Mouse (Mus musculus) right cerebral cortex, postnatal 4 days (tissue): ENCODE measurements around the gene Dpf2.
"Not testable (repeated sequence)": the region's sequence is repeated elsewhere in the genome, so short reads cannot be mapped to it uniquely, and the experiment has no call there.

Source experiments
- DNase-seq: peaks from one replicate; pipeline ENCODE4 v3.0.0-alpha.2; 2022

Gene Dpf2

DNA sequence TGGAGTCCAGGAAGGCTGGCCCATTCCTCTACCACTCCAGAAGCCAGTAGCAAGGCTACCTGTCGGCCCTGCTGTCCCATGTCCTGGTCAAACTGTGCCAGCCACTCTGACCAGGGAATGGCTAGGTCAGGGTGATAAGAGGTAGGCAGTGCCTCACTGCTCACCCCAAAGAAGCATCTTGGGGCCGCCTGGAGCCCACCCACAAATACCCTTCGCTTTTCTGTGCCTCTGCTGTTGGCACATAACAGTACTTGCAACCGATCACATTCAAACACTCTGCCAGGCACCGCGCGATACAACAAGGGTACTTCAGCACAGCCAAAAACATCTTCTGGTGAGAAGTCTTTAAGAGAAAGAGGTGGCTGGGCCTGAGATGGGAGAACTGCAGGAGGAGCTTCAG, 20.5 kb downstream of the Dpf2 start:
- DNase-seq, result no peak

GRCm38 (mm10) chr19:5891521-5892258, 21.1 kb downstream of the Dpf2 start:
- no peak for DNase-seq

GRCm38 (mm10) chr19:5889211-5889610, 23.6 kb downstream of the Dpf2 start:
- no peak for DNase-seq

DNA sequence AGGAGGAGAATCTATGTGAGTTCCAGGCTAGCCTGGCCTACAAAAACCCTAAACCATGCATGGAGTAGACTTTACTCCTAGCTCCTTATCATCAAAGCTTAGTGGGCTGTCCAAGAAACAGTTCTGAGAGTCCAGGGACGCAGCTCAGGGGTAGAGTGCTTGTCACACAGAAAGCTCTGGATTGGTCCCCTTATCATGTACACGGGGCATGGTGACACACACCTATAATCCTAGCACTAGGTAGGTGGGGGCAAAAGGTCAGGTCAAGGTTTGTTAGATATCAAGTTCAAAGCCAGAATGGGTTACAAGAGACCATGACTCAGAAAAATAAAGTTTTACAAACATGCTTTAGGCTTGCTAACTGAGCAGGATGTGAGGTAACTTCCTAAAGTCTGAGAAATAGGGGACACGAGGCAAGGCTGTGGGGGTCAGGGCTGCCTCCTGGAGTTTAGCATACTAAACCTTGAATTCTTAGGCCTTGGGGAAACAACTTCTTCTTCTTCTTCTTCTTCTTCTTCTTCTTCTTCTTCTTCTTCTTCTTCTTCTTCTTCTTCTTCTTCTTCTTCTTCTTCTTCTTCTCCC, 25.5 kb downstream of the Dpf2 start:
- DNase-seq, result no peak

- DNase-seq, result no peak
Observed at GRCm38 (mm10) chr19:5885838-5886237, 27.0 kb downstream of the Dpf2 start.

- no peak for DNase-seq
Observed at GRCm38 (mm10) chr19:5883935-5884334, 28.9 kb downstream of the Dpf2 start.

DNA sequence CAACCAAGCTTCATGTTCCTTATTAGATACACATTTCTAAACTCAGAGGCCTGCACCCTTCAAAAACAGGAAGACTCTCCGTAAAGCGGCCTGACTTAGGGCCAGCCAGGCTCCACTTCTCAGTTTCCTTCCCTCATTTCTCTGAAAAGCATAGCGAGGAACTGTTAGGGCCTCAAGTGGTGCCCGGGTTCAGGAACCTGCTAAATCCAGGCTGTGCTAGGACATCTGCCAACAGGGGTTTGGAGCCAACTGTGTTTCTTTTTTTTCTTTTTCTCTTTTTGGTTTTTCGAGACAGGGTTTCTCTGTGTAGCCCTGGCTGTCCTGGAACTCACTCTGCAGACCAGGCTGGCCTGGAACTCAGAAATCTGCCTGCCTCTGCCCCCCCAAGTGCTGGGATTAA, 30.7 kb downstream of the Dpf2 start:
- DNase-seq, result not testable (repeated sequence)

- DNase-seq, result no peak
Observed at GRCm38 (mm10) chr19:5881155-5881554, 31.7 kb downstream of the Dpf2 start.

DNA sequence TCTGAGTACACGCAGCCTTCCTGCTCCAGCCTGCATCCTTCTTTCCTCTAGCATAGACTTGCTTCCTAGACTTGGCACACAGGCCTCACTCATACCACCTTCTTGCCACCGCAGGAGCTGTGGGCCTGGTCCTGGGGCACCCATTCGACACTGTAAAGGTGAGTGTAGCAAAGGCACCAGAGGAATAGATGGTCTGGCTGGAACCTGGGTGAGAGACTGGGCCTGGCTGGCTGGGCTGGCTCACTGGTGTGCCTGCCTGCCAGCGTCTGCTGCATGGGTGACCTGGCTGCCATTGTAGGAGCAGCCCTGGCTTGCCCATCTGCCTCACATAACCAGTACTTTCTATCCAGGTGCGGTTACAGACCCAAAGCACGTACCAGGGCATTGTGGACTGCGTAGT, 33.1 kb downstream of the Dpf2 start:
- no peak for DNase-seq

DNA sequence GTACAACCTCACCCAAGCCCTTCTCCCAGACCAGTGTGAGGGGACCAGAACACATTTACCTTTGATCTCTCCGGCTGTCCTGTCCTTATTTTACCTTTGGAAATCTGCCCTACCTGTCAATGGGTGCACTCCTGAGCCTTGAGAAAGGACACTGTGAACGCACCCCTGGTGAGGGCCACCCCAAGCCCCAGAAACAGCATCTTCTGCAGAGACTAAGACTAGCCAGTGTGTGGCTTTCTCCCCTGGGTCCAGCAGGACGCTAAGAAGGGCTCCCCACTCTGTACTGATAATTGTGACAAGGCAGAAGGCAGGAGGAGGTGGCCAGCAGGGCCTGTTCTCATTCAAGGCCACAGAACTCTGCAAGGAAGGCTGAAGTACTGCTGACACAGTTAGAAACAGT, 33.9 kb downstream of the Dpf2 start:
- DNase-seq, result no peak

- no peak for DNase-seq
Observed at GRCm38 (mm10) chr19:5878362-5878722, 34.5 kb downstream of the Dpf2 start.

DNA sequence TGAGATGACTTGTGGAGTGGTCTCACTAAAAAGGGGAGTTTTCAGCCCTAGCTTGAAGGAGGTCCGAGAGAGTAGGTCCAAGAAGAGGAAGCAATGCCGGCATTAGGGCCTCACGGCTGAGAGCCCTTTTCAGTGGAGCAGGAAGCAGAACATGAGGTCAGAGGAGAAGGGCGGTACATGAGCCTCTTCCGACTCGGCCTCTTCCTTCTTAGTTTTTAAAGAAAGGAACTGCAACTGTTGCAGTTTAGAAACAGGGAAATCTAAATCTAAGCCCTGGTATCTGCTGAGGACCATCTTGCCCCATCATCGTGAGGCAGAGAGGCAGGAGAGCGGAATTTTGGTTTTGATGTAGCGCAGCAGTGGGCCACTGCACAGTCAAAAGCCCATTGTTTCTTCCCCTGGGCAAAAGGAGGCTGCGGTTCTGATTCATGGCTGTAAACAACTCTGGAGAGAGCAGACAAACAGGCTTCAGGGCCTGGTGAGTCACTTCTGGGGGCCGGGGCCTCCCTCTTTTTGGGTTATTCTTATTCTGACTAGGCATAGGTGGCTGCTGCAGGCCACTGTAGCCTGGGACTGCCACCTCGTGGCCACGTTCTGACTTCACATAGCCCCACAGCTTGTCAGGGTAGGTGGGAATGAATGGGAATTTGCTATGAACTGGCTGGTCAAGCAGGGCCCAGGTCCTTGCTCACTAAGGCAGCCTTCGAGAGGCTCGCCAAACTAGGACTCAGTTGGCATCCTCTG, 35.0 kb downstream of the Dpf2 start, which contains the start of gene Slc25a45:
Gene Slc25a45 (plus strand): TSS at position 191 of the 744 bp plus-strand sequence.
- DNase-seq, result peak; percentile 67

- DNase-seq, result peak; percentile 92
Observed at GRCm38 (mm10) chr19:5874969-5875480, 37.8 kb downstream of the Dpf2 start, which contains the start of gene Frmd8. TSS of gene Frmd8 (minus strand) at chr19:5875274.

- no peak for DNase-seq
Observed at GRCm38 (mm10) chr19:5874391-5874968, 38.3 kb downstream of the Dpf2 start.

DNA sequence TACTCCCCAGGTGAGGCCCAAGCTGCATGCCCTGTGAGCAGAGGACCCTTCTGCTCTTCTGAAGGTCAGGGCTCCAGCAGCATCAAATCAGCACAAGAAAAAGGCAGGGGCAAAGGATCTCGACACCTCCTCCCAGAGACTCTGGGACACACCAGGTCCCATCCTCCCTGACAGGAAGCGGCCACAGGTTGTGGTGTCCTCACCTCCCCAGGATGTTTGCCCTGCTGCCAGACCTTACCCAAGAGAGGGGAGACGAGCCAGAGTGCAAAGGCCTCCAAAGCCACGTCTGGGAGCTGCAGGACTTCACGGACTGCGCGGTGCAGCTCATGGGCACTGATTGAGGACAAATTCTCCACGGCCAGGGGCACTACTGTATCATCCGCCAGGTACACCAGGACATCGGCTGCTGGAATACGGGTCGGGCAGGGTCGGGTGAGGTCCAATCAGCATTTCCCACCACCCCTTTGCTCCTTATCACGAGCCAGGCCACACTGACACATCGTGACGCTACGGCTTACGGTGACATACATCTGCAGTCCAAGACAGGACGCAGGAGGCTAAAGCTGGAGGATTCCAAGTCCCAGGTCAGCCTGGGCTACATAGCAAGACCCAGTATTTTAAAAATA, 39.8 kb downstream of the Dpf2 start:
- no peak for DNase-seq

DNA sequence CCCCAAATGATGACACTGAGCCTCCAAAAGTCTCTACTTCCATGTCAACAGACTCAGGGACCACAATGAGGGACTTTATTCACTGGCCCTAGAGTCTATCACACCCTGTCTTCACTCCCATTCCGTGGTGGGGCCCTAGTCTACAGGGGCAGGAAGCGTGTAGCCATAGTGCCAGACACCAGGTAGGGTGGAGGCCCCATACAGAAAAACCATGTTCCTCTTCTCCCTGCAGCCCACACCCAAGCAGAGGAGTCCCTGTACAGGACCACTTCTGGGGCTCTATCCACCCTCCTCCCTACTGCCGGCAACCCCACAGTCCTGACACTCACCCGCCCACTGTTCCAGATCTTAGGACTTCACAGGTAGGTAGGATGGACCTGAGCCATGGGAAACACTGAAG, 40.3 kb downstream of the Dpf2 start:
- no peak for DNase-seq

GRCm38 (mm10) chr19:5871683-5872082, 41.1 kb downstream of the Dpf2 start:
- no peak for DNase-seq

DNA sequence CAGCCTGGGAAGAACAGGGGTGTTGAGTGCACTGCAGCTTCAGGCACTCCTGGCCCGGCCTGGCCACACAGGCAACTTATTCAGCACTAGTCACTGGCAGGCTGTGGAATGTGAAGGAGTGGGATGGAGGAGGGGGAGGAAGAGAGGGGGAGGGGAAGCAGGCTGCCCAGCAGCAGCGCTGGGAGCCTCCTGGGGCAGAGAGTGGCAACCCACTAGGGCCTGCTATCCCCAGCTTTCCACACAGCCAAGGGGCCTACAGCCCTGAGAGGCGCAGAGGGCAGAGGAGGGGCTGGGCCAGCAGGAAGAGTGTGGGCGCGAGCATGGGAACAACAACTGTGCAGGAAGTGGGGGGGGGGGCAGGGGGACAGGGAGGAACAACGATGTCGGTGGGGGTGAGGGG, 41.5 kb downstream of the Dpf2 start:
- DNase-seq, result no peak

GRCm38 (mm10) chr19:5868096-5868495, 44.7 kb downstream of the Dpf2 start:
- no peak for DNase-seq

DNA sequence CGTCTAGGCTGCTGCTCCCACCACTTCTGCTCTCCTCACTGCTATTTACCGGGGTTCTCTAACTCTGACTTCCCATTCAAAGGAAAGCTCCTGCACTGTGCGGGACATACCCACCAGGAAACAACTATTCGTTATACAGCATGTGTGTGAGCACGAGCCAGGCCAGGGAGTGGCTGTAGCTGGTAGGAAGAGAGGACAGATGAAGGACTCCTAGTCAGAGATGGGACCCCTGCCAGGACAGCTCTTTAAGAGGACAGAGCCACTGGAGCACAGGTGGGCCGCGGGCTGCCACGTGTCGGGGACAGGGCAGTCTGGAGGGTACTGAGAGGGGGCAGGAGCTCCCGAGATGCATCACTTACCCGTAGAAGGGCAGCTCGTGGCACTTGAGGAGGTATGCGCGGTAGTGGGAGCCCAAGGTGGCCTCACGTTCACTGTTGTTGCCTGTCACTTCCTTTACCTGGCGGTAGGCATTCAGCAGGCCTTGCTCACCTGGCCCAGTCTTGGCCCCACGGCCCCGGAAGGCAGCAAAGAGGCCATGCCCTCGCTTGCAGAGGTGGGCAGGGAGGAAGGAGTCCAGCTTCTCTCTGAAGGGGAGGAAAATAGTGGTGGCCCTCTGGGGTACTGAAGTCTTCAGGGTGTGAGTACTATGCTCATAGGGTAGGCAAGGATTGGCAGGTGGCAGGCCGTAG, 48.0 kb downstream of the Dpf2 start:
- no peak for DNase-seq

DNA sequence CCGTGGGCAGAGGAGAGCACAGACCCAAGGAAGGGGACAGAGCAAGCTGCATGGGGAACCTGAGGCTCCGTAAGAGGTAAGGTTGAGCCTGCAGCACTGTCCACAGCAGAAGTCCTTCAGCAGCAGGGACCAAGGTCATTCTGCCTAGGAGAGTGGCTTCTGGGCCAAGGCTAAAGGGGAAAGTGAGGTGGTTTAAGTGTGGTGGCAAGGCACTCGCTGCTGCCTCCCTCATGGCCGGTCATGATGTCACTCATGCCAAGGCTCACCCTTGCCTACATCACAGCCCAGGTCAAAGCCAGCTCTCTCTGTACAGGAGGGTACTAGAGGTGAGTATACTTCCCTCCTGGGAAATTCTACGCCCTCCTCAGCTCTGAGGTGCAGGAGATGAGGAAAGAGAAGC, 49.0 kb downstream of the Dpf2 start:
- no peak for DNase-seq

DNA sequence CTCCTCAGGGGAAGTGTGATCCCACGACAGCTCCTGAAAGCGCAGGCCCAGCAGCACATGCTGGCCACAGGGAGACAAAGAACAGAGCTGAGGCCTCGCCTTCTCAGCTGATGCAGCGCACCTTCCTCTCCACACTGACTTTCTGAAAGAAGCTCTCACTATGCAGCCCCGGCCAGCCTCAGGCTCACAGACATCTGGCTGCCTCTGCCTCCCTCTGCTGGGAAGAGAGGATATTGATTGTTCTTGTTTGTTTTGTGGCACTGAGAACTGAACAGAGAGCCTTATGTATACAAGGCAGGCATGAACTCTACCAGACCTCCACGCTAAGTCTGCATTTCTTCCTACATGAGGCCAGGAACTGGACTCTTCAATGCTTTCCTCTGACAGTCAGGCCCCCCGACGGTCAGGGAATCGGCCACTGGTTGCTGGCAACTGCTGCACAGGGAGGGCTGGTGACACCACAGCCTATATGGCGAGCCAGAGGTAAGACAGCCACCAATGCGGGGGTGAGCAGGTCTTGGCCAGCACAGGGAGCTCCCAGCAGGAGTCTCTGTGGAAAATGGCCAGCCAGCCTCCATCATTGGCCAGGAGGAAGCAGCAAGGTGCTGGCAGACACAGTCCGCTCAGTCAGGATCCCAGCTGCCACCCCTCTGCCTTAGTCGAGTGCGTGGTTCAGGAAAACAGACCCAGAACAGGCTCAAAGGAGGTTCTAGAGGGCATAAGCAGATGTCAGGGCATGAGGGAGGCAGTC, 50.3 kb downstream of the Dpf2 start:
- no peak for DNase-seq
